Comparison of ENCODE assay signal across 42 mouse cellular contexts in the genomic region with DNA sequence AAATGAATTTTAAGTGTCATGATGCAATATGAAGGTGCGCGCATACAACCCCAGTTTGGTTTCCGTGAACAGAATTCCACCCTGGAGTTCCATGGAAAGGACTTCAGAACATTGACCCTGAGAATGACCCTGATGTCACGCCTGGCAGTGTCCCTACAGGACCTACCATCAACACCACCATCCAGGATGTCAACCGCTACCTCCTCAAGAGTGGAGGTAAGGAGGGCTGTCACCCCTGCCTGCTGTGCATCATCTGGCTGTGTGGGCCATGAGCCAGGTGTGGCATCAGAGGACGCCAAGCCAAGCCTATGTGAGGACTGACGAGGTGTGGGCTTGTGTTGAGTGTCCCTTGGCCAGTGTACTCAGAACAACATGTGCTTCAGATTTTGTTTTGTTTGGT. TPM values are rescaled to one million over a fixed set of nuclear protein-coding genes. Genes with fewer than 3 reads are reported as not detected.
"Had no signal": no experiment of that assay in that cellular context is flagged by ENCODE, and none has a peak within 500 bp of the region (broad histone marks: within the 10 kb centered on the region; RNA-seq: fewer than 3 reads in every experiment).

No protein-coding gene starts in this region.

- DNase-seq: heart, postnatal 10 days; heart, postnatal 14 days; heart, postnatal 36 days; heart, postnatal 4 days; kidney, adult 11 months; kidney, adult 18-20 months; kidney, adult 2 months; kidney, adult 8-10 months; kidney, adult 9 months; kidney, postnatal 10 days; kidney, postnatal 14 days; kidney, postnatal 25 days; kidney, postnatal 36 days; kidney, postnatal 4 days; layer of hippocampus, adult 9-11 months; layer of hippocampus, postnatal 36 days had no signal

- H3K4me3 ChIP-seq: heart, embryonic 10.5 days; heart, embryonic 12.5 days; heart, embryonic 13.5 days; heart, embryonic 15.5 days; hindbrain, embryonic 10.5 days; hindbrain, embryonic 12.5 days; hindbrain, embryonic 13.5 days; hindbrain, embryonic 15.5 days; intestine, embryonic 15.5 days; kidney, embryonic 15.5 days; layer of hippocampus, adult 2 months had no signal

- ATAC-seq: hindbrain, embryonic 16.5 days; hindbrain, postnatal 0 days; inflammation-experienced regulatory T-cells, adult 6 months; intestine, embryonic 15.5 days; intestine, embryonic 16.5 days; intestine, postnatal 0 days had no signal

- H3K27me3 ChIP-seq: heart, embryonic 12.5 days; heart, embryonic 13.5 days; heart, embryonic 15.5 days; hindbrain, embryonic 12.5 days; hindbrain, embryonic 13.5 days; hindbrain, embryonic 15.5 days; intestine, embryonic 15.5 days; kidney, embryonic 15.5 days had no signal

- H3K4me1 ChIP-seq: heart, embryonic 12.5 days; heart, embryonic 13.5 days; heart, embryonic 15.5 days; hindbrain, embryonic 10.5 days; hindbrain, embryonic 12.5 days; hindbrain, embryonic 13.5 days; hindbrain, embryonic 15.5 days; intestine, embryonic 15.5 days; kidney, embryonic 15.5 days had no signal

- H3K9me3 ChIP-seq: heart, embryonic 10.5 days; heart, embryonic 12.5 days; heart, embryonic 13.5 days; heart, embryonic 15.5 days; hindbrain, embryonic 10.5 days; hindbrain, embryonic 12.5 days; hindbrain, embryonic 13.5 days; hindbrain, embryonic 15.5 days; intestine, embryonic 15.5 days; kidney, embryonic 15.5 days had no signal

- H3K27ac ChIP-seq: heart, embryonic 10.5 days; heart, embryonic 13.5 days; heart, embryonic 15.5 days; hindbrain, embryonic 10.5 days; hindbrain, embryonic 12.5 days; hindbrain, embryonic 13.5 days; hindbrain, embryonic 14.5 days; hindbrain, embryonic 15.5 days; hindbrain, postnatal 0 days; intestine, embryonic 15.5 days; kidney, embryonic 15.5 days; kidney, postnatal 0 days had no signal

RNA-seq across cellular contexts. Expression of gene 6030468B19Rik, which starts 41.6 kb away (rescaled TPM):
- total RNA-seq: heart, adult 8-10 months; heart, postnatal 10 days; heart, postnatal 14 days; heart, postnatal 36 days; heart, postnatal 4 days; hindbrain, postnatal 0 days; layer of hippocampus, postnatal 10 days had no signal
- polyA plus RNA-seq: heart, postnatal 0 days; hindbrain, embryonic 11.5 days; hindbrain, embryonic 13.5 days; hindbrain, embryonic 15.5 days; hindbrain, embryonic 16.5 days; hindbrain, postnatal 0 days; intestine, postnatal 0 days; kidney, embryonic 14.5 days; kidney, postnatal 0 days had no signal

RNA-seq across cellular contexts. Expression of gene Gm20708, which starts 53.6 kb away (rescaled TPM):
- total RNA-seq: hematopoietic stem cell, adult 5-6 weeks; hindbrain, postnatal 0 days had no signal
- polyA plus RNA-seq: intestine, embryonic 14.5 days; large intestine, adult 2 months had no signal
